13 mouse cellular contexts compared by ENCODE assay signal in genomic region chr14:15746629-15747238, GRCm38 (mm10).
DNase-seq lines count a peak whose midpoint lies in the region.
"Had no signal": no experiment of that assay in that cellular context is flagged by ENCODE, and none has a peak within 500 bp of the region (broad histone marks: within the 10 kb centered on the region; RNA-seq: fewer than 3 reads in every experiment).

No protein-coding gene starts in this region.

- DNase-seq in spleen, adult 12 weeks (ENCODE audit: low spot score), result peak; percentile 1
- no peak for DNase-seq in spleen, postnatal 4 days (ENCODE audit: low spot score in 2 of 2)
- DNase-seq in brain, adult 2 months (ENCODE audit: low read depth, low spot score), result peak; percentile 45
- peak; percentile 76 for DNase-seq in naive thymus-derived CD4-positive, alpha-beta T cell, adult 2 months (ENCODE audit: low read depth)
- DNase-seq in thymus, postnatal 4 days, result peak; percentile 54
- no peak for DNase-seq in kidney, adult 11 months
- DNase-seq in layer of hippocampus, adult 8-10 months (ENCODE audit: low spot score in 2 of 2), result no peak
- no peak for DNase-seq in MN1 (ENCODE audit: low spot score)
- DNase-seq: adrenal gland, postnatal 36 days; heart, adult 18-20 months; heart, postnatal 36 days; lung, postnatal 14 days; right cerebral cortex, postnatal 14 days had no signal

Comparison
In these comparisons a context has a peak if more than half of its experiments do, and no peak if none do; other contexts are left out.
1. DNase-seq: peak in spleen, adult 12 weeks (single experiment), brain, adult 2 months (single experiment), naive thymus-derived CD4-positive, alpha-beta T cell, adult 2 months (single experiment) and thymus, postnatal 4 days (single experiment); none in spleen, postnatal 4 days (0 of 2), kidney, adult 11 months (single experiment), layer of hippocampus, adult 8-10 months (0 of 2) and MN1 (single experiment).